Mouse (Mus musculus): Measurements from ENCODE around the gene Ppp1r3f.

- TF ChIP-seq EP300 (IDR thresholded peaks at IDR 0.05; ENCODE audit: insufficient read depth, low read depth, low read length) (no peak), CTCF (IDR thresholded peaks at IDR 0.05; ENCODE audit: low read depth, low read length) (no peak)
Observed at GRCm38 (mm10) chrX:7567491-7567890, 6.6 kb downstream of the Ppp1r3f start.

All from ES-Bruce4 (cell line).